Mouse (Mus musculus) E14TG2a.4 (cell line): ENCODE measurements around the gene Nid1.
A peak's percentile ranks its signal among the peaks of the same experiment; 100 is the strongest.

Experiments
- H3K27me3 ChIP-seq: 2 replicates; pipeline ENCODE4 v1.6.1; 2014; ENCODE audit warnings: low read length, control low read depth; ENCODE audit not compliant: insufficient read depth
- H3K36me3 ChIP-seq: 2 replicates; pipeline ENCODE4 v1.6.1; 2014; ENCODE audit warnings: low read length, control low read depth; ENCODE audit not compliant: insufficient read depth
- H3K4me1 ChIP-seq: replicated peaks from 2 replicates; pipeline ENCODE4 v1.6.1; 2014; ENCODE audit warnings: low read depth, low read length, control low read depth
- H3K4me3 ChIP-seq: replicated peaks from 2 replicates; pipeline ENCODE4 v1.5.1; 2014; ENCODE audit warnings: mild to moderate bottlenecking, low read length
- H3K9me3 ChIP-seq: 2 replicates; pipeline ENCODE4 v1.6.1; 2014; ENCODE audit warnings: low read length, control low read depth
- CTCF ChIP-seq: conservative IDR thresholded peaks from 2 replicates; pipeline ENCODE4 v1.5.1; 2014; ENCODE audit warnings: low read length
- NANOG ChIP-seq: IDR thresholded peaks from 2 replicates; pipeline ENCODE4 v1.6.1; 2014; ENCODE audit warnings: borderline replicate concordance, low read length, mixed read lengths
- POU5F1 ChIP-seq: IDR thresholded peaks from 2 replicates; pipeline ENCODE4 v1.6.1; 2014; ENCODE audit warnings: low read length, borderline replicate concordance

The Nid1 gene

GRCm38 (mm10) chr13:13506556-13506955, 69.2 kb downstream of the Nid1 start:
- TF ChIP-seq NANOG (no peak), CTCF (no peak), POU5F1 (no peak)
- peaks cover 15% of the 10 kb centered on the region; the same call in 1 of the 2 replicates for H3K4me1 ChIP-seq
- no peaks in the 10 kb centered on the region for H3K9me3 ChIP-seq
- H3K4me3 ChIP-seq = no peak overlapping the region
- no peaks in the 10 kb centered on the region for H3K27me3 ChIP-seq
- peaks cover 93% of the 10 kb centered on the region for H3K36me3 ChIP-seq

DNA sequence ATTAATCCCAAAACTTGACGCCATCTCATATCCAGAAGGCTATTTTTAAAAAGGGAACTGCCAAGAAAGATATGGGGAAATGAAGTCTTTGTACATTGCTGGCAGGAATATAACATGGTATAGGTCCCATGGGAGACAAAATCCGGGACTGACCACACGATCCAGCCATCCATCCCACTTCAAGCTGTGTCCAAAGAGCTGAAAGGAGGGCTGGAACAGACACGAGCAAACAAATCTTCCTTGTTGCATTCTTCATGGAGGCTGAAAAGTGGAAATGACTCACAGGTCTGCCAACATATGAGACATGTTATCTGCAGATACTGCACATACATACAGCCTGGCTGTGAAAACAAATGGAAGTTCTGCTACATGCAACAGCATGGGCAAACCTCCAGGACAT, 77.5 kb downstream of the Nid1 start:
- peaks cover 25% of the 10 kb centered on the region for H3K36me3 ChIP-seq
- no peaks in the 10 kb centered on the region for H3K27me3 ChIP-seq
- TF ChIP-seq NANOG (no peak), POU5F1 (no peak), CTCF (no peak)
- no peaks in the 10 kb centered on the region for H3K9me3 ChIP-seq
- peaks cover 14% of the 10 kb centered on the region for H3K4me1 ChIP-seq
- no peak overlapping the region for H3K4me3 ChIP-seq

- Histone ChIP-seq H3K27me3 (no peaks in the 10 kb centered on the region), H3K4me3 (no peak overlapping the region), H3K4me1 (peaks cover 14% of the 10 kb centered on the region), H3K36me3 (peaks cover 8% of the 10 kb centered on the region), H3K9me3 (no peaks in the 10 kb centered on the region)
- TF ChIP-seq NANOG (no peak; the same call in 1 of the 2 replicates), CTCF (peak; percentile 100), POU5F1 (no peak)
Measured at GRCm38 (mm10) chr13:13516376-13517225, 79.2 kb downstream of the Nid1 start.

- Histone ChIP-seq H3K36me3 (no peaks in the 10 kb centered on the region), H3K4me3 (no peak overlapping the region)
- no peak for TF ChIP-seq CTCF
Measured at GRCm38 (mm10) chr13:13518114-13518513, 80.8 kb downstream of the Nid1 start.

DNA sequence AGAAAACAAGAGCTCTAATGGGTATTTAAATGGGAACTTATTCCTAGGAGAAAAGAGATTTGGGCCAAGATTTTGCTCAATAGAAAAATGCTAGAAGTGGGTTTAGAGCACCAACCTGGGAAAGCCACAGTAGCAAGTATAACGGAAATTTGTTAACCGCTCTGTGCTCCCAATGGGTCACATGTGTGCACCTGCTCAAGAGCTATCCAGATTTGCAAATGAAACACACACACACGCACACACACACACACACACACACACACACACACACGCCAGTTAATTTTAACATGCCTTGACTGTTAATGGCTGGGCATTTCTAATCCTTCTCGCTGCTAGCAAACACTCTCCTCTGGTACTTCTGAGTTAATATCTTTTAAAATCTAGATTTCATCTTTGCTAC, 83.1 kb downstream of the Nid1 start:
- H3K36me3 ChIP-seq = no peaks in the 10 kb centered on the region
- no peak overlapping the region for H3K4me3 ChIP-seq

More at GRCm38 (mm10) chr13:13518114-13518513, 80.8 kb downstream of the Nid1 start:
- Histone ChIP-seq H3K4me1 (peaks cover 14% of the 10 kb centered on the region), H3K27me3 (no peaks in the 10 kb centered on the region), H3K9me3 (no peaks in the 10 kb centered on the region)

DNA sequence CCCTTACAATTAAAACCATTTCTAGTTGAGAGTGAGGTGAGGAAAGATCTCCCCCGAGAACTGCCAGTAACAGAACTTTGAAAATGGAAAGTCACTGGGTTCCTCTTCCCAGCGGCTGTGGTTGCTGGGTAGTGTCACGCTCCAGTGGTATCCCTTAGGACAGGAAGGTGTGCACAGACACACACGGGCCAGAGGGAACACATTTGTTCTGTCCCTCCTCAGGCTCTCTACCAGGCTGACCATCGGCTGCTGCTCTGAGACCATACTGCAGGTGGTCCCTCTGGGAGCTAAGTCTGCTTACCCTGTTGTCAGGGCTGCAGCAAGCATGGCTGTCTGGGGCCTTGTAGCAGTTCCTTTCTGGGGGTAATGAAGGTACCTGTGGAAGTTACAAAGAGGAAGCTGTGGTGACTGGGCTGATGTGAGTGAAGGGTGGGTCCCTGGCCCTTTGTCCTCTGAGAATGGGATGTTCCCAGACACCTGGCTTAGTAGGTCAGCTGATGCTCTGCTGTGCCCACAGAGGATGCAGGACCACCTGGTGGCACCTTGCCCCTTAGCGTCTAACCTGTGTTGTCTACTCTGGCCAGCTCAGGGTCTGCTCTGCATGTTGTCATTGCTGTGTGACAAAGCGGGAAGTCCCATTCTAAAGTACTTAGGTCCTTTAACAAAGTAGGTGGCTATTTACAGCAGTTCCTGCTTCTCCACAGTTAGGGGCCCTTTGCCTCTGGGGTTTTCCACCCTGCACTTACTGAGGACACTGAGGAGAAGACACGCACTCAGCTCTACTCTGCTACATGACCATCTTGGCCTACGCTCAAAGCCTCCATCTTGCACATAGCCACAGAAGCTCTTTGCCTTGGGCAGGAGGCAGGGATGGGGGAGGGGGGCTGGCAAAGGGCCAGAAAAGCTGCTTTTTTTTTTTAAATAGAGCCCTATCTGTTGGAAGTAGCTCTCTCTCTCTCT, 86.6 kb downstream of the Nid1 start:
- no peak for TF ChIP-seq NANOG
- no peak for TF ChIP-seq CTCF
- TF ChIP-seq POU5F1 = no peak

More for the DNA sequence above, 83.1 kb downstream of the Nid1 start:
- no peaks in the 10 kb centered on the region for H3K9me3 ChIP-seq
- peaks cover 14% of the 10 kb centered on the region for H3K4me1 ChIP-seq
- H3K27me3 ChIP-seq = no peaks in the 10 kb centered on the region
- no peak for TF ChIP-seq CTCF
- TF ChIP-seq POU5F1 = no peak
- TF ChIP-seq NANOG = no peak

DNA sequence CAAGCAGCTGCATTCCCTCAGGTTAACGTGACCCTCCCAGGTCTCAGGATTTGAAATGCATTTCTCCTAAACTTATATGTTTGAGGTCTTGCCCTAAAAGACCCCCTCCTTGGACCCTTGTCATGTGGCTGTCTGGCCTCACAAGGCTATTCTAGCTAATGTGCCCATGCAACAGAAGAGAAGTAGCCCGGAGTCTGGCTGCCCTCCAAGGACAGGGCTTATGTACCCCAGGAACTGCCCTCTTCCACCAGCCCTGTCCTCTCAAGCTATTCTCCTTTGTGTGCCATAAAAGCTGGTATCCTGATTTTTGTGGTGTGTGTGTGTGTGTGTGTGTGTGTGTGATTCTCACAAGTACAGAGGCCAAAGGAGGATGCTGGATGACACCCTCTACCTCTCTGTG, 87.9 kb downstream of the Nid1 start:
- no peaks in the 10 kb centered on the region for H3K9me3 ChIP-seq
- H3K36me3 ChIP-seq = no peaks in the 10 kb centered on the region
- no peak overlapping the region for H3K4me3 ChIP-seq
- no peaks in the 10 kb centered on the region for H3K27me3 ChIP-seq
- peaks cover 6% of the 10 kb centered on the region; the same call in 1 of the 2 replicates for H3K4me1 ChIP-seq
- no peak for TF ChIP-seq NANOG
- TF ChIP-seq CTCF = no peak
- TF ChIP-seq POU5F1 = no peak

More for the DNA sequence above, 86.6 kb downstream of the Nid1 start:
- Histone ChIP-seq H3K9me3 (no peaks in the 10 kb centered on the region), H3K36me3 (no peaks in the 10 kb centered on the region), H3K27me3 (no peaks in the 10 kb centered on the region), H3K4me1 (no peaks in the 10 kb centered on the region), H3K4me3 (no peak overlapping the region)

- Histone ChIP-seq H3K4me3 (no peak overlapping the region), H3K27me3 (no peaks in the 10 kb centered on the region), H3K4me1 (peaks cover 9% of the 10 kb centered on the region), H3K9me3 (no peaks in the 10 kb centered on the region), H3K36me3 (no peaks in the 10 kb centered on the region)
- no peak for TF ChIP-seq NANOG
- no peak for TF ChIP-seq POU5F1
- no peak for TF ChIP-seq CTCF
Measured at GRCm38 (mm10) chr13:13525877-13526276, 88.5 kb downstream of the Nid1 start.
